Mouse (Mus musculus) MN1 (cell line): ENCODE data around the gene Wdr18.

ENCODE experiments used
- DNase-seq: peaks from one replicate; pipeline ENCODE4 v3.0.0-alpha.2; 2016; ENCODE audit warnings: low spot score

Wdr18 gene

DNA sequence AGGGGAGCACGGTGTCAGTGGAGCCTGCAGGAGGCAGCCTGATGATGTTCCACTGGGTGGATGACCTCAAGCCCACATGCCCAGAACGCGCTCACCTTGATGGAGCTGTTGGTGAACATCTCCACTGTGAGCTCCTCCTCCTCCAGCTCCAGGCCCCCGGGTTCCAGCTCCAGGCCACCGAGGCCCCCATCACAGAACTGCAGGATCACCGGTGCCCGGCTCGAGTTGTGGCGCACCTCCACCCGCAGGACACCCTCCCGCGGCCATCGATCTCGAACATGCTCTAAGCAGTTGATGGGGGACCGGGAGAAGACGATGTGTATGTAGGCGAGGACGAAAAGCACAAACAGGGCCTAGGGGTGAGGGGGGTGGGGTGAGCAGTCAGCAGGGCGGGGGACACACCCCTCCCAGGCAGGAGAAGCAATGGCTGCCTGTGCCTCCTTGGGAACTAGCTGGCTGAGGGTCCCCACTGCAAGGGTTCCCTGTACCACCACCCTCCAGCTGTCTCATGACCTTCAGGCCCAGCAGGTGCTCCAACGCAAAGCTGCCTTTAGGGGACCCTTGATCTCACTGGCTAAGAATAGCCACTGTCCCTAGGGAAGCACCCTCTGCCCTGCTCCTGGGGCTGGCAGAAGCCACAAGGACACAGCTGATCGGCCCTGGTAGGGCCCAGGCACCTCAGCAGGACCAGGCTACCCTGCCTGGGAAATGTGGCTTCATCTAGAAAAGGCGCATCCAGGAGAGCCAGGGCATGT is 19.6 kb downstream of the Wdr18 start:
- no peak for DNase-seq

DNA sequence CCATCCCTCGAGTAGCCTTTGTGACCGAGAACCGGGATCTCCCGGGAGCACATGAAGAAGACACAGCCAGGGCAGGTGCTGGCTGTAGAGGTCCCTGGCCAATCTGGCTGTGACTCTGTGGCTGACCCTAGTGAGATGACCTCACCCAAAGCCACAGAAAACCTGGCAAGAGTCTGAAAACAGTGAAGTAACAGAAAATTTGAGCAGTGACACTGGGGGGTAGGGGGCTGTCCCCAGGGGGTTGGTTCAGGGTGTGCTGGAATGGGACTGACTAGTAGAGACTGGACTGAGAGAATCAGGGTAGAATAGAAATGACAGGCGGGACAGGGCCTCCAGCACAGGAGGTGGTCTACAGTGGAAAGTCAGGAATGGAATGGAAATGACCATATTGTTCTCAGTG is 23.3 kb downstream of the Wdr18 start:
- DNase-seq: peak; percentile 59

DNA sequence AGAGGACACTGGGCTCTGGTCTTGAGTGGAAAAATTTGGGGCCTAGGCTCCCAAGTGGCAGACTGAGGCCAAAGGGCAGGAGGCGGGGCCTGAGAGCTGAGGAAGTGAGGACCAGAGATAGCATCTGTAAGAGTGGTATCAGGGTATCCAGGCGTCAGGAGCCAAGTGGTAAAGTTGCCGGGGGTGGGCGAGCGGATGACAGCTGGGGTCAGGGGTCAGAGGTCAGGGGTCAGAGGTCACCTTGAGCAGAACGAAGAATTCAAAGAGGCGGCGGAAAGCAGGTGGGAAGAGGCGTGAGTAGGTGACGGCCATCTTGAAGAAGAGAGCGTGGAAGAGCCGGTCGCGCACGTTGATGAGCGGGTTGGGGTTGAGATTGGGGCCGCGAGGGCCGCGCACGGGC is 23.7 kb downstream of the Wdr18 start:
- peak; percentile 75 for DNase-seq

DNA sequence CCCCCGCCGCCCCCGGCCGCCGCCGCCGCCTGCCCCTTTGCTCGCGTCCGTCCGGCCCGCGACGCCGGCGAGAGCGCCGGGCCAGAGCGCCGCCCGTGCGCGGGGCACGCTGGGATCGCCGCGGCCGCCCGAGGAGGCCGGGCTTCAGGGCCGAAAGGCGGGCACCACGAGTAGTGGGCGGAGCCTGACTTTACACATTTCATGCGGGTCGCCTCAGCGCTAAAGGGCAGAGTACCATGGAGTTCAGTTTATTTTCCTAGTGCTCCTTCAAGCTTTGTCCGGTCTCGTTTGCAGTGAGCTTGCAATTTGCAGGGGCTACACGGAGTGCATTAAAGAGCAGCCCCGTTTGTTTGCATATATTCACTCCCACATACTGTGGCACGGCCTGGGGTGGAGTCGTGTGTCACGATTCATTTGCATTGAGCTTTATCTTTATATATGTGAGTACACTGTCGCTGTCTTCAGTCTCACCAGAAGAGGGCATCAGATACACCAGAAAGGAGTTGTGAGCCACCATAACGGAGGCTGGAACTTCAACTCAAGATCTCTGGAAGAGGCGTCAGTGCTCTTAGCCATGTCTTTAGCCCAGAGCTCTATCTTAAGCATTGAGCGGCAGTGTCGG is 24.4 kb downstream of the Wdr18 start, which contains the start of gene Tmem259:
TSS of gene Tmem259 (minus strand) at position 136 of the 622 bp plus-strand sequence.
- peak; percentile 94 for DNase-seq

DNA sequence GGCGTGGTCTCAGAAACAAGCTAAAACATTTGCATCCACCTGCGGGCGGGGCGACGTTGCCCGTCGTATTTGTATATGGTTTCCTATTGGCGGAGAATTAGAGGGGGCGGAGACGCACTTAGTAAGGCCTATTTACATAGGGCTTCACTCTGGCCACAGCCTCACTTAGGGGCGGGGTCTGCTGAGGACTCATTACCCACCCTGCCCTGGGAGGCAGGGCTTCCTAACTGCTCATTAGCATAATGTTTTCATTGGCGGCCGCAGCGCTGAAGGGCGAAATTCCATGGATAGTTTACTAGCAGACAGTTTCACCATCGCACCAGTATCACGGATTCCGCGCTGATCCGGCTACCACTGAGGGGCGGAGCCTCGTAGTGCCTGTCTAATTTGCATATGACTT is 24.9 kb downstream of the Wdr18 start:
- DNase-seq: peak; percentile 100

DNA sequence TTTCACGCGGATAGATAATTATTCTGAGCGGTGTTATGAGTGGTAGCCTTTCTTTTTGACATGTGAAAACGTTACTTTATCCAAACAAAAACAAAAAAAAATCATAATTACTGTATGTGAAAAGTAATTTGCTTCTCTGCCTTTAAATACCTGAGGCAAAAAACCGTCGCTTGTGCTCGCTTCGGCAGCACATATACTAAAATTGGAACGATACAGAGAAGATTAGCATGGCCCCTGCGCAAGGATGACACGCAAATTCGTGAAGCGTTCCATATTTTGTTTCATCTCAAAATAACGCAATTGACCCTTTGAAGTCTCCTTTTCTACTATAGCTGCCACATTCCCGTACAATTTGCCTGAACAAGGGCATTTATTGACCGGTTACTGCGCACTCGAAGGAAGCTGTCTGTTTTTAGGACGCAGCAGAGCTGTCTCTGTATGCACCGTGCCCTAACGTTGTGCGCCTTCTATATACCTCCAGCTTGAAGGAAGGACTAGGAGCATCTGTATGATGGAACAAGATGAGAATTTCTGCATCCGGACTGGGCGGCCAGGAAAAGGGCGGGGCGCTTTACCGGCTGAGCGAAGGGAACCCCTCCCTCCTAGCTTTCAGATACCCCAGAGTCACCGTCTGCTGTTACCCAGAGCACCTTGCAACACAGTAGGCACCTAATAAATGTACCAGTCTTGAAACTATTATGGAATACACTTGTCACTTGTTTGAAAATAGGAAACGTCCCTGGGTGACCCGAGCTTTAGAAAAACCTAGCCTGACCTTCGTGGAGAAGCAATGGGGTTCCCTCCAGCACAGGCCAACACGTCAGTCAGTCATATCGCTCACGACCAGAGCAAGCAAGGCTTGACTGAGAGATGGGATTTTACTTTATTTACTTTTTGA is 25.6 kb downstream of the Wdr18 start:
- peak; percentile 87 for DNase-seq

DNA sequence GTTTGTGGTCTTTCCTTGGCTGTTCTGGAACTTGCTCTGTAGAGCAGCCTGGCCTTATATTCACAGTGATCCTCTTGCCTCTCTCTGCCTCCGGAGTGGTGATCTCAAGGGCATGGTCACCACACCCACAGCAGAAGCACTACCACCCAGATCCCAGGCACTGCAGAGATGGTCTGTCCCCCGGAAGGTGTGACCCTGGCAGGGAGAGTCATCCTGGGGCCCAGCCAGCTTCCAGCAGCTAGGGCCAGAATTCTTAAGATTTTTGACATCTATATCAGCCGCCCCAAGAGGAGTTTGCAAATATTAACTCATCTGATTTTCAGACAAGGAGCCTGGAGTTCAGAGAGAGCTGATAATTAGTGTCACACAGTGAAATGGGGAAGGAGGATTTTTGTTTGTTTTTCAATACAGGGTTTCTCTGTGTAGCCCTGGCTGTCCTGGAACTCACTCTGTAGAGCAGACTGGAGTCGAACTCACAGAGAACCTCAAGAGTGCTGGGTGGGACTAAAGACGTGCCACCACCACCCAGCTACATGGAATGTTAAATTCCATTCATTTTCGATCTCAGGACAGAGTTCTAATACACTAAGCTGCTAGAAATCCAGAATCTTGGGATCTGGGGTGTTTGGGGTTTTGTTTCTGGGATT is 26.4 kb downstream of the Wdr18 start:
- peak; percentile 63 for DNase-seq

DNA sequence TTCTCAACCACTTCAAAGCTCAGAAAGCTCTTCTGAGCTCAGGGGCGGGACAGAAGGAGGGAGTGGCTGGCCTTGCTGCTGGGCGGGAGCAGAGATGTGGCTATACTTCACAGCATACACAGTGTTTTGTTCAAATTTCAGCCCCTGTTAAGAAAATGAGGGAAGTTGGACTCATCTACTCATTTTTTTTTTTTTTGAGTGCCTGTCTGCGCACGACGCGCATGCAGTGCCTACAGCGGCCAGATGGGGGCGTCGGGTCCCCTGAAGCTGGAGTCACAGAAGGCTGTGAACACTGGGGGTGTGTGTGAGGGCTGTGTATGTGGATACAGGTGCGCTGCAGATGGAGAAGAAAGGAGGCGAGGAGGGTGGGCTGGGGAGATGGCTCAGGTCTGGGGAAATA is 27.0 kb downstream of the Wdr18 start:
- peak; percentile 93 for DNase-seq

DNA sequence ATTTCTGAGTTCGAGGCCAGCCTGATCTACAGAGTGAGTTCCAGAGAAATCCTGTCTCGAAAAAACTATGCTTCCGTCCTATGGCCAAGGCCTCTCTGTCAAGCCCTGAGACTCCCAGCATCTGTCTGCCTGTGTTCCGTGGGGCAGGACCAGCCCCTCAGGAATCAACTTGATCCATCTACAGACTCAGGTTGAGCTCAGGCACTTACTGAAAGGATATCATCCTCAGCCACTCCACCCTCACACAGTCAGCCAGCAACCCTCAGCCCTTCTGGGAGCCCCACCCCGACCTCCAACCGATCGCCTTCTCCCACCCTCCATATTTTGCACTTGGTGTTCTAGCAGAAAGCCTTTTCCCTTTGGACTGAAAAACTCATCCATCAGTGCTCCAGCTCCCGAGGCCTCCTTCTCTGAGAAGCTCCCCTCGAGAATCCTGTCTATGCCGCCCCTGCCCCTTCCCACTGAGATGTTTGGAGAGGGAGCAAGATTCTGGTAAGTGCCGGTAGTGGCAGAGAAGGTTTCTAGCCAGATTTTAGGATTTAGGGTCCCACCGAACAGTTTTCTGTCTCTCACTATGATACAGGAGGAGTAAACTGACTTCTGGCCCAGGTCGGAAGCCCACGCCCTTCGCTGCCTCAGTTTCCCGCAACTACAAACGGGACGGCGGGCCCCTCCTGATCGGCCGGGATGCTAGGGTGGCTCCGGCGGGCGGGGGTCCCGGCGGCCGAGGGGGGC is 28.0 kb downstream of the Wdr18 start:
- DNase-seq: no peak

DNA sequence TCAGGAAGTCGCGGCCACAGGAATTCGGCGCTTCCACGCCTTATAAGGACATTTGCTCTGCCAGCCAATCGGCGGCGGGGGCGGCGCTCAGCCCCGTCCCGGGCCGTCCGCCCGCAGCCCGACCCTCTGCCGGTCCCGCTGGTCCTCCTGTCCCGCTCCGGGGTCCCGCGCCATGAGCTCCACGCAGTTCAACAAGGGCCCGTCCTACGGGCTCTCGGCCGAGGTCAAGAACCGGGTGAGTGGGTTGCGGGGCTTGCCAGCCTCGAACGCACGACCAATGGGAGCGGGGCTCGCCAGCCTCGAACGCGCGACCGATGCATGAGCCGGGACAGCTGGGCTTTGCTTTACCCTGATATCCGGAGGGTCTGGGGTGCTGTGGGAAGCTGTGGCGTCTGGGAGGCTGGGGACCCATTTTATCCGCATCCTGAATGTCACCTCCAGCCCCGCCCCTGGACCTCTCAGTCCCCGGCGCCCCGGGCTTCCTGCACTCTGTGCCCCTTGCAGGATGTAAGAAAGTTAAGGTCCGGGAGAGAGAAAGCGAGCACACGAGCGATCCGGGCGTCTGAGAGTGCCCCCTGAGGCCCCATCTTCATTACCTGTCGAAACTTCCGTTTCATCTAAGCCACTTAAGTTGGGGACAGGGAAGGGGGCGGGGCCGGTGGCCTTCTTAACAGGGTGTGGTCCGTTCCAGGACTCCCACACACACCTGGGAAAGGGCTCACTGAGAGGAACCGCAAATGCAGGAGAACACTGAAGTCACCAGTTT is 28.7 kb downstream of the Wdr18 start, which contains the start of gene Cnn2:
TSS of gene Cnn2 (plus strand) at position 79 of the 766 bp plus-strand sequence.
- DNase-seq: no peak

DNA sequence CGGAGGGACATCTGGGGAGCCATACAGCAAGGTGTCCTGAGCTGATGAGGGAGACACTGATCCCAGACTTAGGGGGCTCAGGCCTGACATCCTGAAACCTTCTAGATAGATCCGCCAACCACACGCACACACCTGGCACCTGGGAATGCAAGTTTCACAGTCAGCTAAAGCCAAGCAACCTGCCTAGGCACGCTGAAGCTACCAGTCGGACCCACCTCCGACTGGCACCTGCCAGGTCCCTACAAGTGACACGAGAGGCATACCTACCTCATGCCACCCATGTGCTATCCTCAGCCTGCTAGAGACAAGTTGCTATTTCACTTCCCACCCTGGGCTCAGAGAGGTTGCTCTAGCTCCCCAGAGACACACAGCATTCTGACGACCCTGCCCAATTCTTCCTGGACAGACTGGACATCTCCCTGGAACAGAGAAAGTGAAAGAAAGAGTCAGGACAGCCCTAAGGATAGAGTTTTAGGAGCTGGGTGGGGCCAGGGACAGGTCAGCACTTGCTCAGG is 29.4 kb downstream of the Wdr18 start:
- DNase-seq: no peak

DNA sequence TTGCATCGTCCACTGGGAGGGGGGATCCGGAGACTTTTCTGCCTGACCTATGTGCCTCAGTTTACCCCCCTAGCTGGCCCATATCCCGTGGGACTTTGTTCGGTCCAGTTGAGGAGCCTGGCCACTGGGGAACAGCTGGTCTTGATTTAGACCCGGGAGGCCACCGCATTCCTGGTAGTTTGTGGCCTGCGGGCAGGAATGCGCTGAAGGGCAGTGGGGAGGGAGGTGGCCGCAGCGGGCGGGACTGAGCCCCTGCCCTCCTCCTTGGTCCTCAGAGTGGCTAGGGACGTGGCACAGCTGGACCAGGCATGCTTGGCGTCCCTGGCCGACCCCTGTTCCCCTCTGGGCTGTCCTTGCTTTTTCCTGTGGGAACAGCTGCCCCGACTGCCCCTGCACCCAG is 29.9 kb downstream of the Wdr18 start:
- no peak for DNase-seq

DNA sequence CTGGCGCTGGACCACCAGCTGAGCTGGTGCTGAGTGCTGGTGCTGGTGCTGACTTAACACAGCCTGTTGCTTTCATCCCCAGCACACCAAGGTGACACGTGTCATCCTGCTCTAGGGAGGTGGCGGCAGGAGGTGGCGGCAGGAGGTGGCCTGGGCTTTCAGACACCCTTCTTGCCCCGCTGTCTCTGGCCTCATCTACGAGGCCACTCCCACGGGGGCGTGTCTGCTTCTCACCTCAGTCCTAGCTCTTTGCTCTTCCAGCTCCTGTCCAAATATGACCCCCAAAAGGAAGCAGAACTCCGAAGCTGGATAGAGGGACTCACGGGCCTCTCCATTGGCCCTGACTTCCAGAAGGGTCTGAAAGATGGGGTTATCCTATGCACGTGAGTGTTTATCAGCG is 31.1 kb downstream of the Wdr18 start:
- DNase-seq: no peak

DNA sequence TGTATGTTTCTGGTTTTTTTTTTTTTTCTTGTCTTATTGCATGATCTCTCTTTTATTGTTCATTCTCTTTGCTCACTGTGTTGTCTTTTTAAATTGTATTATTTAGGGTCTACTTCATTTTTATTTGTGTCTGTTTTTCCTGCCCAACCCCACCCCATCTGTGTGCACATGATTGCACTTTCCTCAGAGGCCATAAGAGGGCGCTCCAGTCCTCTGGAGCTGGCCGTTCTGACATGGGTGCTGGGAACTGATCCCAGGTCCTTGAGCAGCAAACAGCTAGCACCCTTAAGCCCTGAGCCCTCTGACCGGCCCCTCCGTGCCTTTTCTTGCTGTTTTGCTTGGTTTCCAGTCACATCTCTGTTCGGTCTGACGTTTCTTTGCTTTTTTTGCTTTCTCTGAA is 31.6 kb downstream of the Wdr18 start:
- DNase-seq: no peak

DNA sequence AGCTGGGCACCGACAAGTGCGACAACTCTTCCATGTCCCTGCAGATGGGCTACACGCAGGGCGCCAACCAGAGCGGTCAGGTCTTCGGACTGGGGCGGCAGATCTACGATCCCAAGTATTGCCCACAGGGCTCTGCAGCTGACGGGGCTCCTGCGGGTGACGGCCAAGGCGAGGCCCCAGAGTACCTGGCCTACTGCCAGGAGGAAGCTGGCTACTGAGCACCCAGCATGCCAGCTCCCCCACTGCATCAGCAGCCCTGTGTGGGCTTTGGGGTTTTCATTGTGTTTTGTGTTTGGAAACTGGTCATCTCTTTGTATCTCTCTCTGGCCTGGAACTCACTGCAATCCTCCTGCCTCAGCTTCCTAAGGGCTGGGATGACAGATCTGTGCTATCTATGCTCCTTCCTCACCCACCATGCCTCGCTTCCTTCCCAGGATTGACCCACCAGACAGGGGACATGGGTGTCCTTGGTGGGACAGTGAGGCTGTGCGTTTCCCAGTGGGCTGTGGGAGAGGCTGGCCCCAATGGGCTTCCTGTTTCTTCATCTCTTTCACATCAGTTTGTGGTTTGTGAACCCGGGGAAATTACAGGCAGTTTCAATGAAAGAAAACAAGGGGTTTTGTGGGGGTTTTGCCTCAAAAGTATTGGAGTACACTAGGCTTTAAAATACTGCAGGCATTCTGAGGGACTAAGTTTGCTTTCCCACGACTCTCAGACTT is 34.6 kb downstream of the Wdr18 start:
- DNase-seq: peak; percentile 65

DNA sequence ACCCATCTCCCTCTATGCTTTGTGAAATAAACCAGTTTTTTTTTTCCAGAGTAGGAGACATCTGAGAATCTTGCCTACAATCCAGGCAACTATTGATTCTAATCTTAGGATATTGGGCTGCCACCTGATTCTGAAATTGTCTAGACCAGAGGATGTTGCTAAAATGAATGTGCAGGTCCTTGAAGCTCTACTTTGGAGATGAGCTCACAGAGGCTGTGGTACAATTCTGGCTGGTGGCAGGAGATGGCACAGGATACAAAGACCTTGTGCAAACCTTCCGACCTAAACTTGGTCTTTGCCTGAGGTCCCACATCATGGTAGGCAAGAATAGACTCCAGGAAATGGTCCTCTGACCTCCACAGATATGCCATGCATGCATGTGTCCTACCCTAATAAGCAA is 35.7 kb downstream of the Wdr18 start:
- DNase-seq: no peak

DNA sequence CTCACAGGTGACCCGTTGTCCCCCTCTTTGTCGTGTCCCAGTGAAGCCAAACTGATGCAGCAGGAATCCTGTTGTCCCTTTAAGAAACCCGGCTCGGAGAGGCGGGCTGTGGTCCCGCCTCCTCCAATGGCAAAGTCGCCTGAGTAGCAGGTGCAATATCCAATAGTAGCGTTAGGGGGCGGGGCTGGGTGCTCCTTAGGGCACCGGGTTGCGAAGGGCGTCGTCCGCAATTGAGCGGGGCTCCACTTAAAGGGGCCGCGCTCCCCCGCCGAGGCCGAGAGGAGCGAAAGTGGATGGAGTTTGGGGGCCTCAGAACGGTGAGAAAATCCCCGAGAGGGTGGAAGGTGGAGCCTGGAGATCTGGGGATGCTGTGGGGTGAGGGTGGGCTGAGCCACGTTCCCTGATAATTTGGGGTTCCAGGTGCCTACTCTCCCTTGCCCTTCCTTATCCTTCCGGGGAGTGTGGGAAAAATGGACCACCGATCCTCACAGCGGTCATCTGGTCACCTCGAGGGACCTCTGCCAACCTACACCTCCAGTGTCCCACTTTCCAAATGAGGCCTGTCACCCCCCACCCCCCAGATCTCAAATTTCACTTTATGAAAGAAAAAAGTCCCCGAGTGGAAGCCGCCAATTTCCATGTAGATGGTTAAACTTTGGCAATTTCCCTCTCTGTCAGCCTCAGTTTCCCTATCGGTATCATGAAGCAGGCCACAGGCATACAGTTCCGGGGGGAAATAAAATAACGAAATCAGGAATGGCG is 36.5 kb downstream of the Wdr18 start, which contains the start of gene Abca7:
TSS of gene Abca7 (plus strand) at position 223 of the 762 bp plus-strand sequence.
- peak; percentile 98 for DNase-seq

DNA sequence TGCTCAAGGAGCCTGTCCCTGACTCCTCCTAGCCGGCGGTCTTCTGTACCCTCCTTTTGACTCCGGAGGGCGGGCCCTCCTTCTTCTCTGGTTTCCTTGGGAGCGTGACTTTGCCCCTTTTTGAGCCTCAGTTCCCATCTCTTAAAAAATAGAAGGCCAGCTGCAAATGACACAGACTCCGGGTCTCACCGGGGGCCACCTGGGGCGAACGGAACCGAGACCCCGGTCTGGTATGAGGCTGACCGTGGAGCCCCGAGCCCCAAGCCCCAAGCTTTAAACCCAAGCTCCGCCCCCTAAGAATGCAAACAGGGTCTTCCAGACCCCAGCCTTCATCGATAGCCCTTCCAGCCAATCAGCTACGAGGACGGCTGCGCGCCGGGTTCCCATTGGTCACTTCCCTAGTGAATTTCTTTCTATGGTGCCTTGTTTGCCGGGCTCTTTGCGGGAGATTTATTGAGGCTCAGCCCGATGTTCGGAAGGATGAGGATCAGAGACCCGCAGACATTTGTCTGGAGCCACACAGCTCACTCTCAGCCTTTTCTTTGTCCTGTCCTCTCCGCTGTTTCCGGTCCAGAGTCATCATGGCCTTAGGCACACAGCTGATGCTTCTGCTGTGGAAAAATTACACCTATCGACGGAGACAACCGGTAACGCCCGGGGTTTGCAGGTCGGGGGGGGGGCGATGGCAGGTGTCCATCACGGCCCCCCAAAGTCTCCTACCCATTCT is 37.2 kb downstream of the Wdr18 start:
- peak; percentile 93 for DNase-seq
